Mouse (Mus musculus) embryonic facial prominence, embryonic 13.5 days (tissue): Measurements from ENCODE around the gene Ifne. TPM values are rescaled to one million over a fixed set of nuclear protein-coding genes. Genes with fewer than 3 reads are reported as not detected.
"Not testable (repeated sequence)": the region's sequence is repeated elsewhere in the genome, so short reads cannot be mapped to it uniquely, and the experiment has no call there.

Experiments used
- ATAC-seq: fragments of 200-750 bp; cut with Nextera tagmentation; 2 replicates; pipeline ENCODE4 v1.8.0; 2017; ENCODE audit warnings: low read depth; ENCODE audit not compliant: insufficient number of reproducible peaks, insufficient read depth, low FRiP score, low TSS enrichment
- H3K27ac ChIP-seq: fragments of 300-500 bp; sonication (generic); 2 replicates; pipeline ENCODE4 v1.5.1; 2015; ENCODE audit warnings: moderate library complexity, mild to moderate bottlenecking, inconsistent platforms
- H3K27me3 ChIP-seq: fragments of 300-500 bp; sonication (generic); 2 replicates; pipeline ENCODE4 v1.6.1; 2015; ENCODE audit warnings: mild to moderate bottlenecking, inconsistent platforms
- H3K36me3 ChIP-seq: fragments of 300-500 bp; sonication (generic); 2 replicates; pipeline ENCODE4 v1.6.1; 2015; ENCODE audit warnings: mild to moderate bottlenecking, inconsistent platforms
- H3K4me1 ChIP-seq: fragments of 300-500 bp; sonication (generic); 2 replicates; pipeline ENCODE4 v1.6.1; 2015; ENCODE audit warnings: inconsistent platforms
- H3K4me2 ChIP-seq: fragments of 300-500 bp; sonication (generic); 2 replicates; pipeline ENCODE4 v1.6.1; 2015; ENCODE audit warnings: moderate library complexity, mild to moderate bottlenecking, inconsistent platforms
- H3K4me3 ChIP-seq: fragments of 300-500 bp; sonication (generic); 2 replicates; pipeline ENCODE4 v1.5.1; 2015; ENCODE audit warnings: mild to moderate bottlenecking, inconsistent platforms
- H3K9ac ChIP-seq: fragments of 300-500 bp; sonication (generic); 2 replicates; pipeline ENCODE4 v1.6.1; 2015; ENCODE audit warnings: mild to moderate bottlenecking, inconsistent platforms
- H3K9me3 ChIP-seq: fragments of 300-500 bp; sonication (generic); 2 replicates; pipeline ENCODE4 v1.6.1; 2016; ENCODE audit warnings: inconsistent platforms
- WGBS: fragments of 180-500 bp; shearing (Covaris S2); methylation state at CpG from one replicate; pipeline ENCODE4 v1.1.7; 2015; ENCODE audit warnings: mixed read lengths; 5-methylcytosine and 5-hydroxymethylcytosine counted together
- polyA plus RNA-seq: library from polyadenylated mRNA; unstranded; fragments of >200 nt; fragmentation: Nextera tagmentation; extraction: Ambion mirVana; gene quantifications from 2 replicates; pipeline ENCODE4 v1.2.1, GENCODE M21; 2015

Gene Ifne
- polyA plus RNA-seq, 1 experiment from 2014 or later, result not detected

- H3K4me1 ChIP-seq, result peaks cover 7% of the 10 kb centered on the region; the same call in 1 of the 2 replicates
- WGBS, result 34% methylated on average over 6 of the region's 6 CpGs
Observed at GRCm38 (mm10) chr4:88865011-88865569, 14.9 kb downstream of the Ifne start.

DNA sequence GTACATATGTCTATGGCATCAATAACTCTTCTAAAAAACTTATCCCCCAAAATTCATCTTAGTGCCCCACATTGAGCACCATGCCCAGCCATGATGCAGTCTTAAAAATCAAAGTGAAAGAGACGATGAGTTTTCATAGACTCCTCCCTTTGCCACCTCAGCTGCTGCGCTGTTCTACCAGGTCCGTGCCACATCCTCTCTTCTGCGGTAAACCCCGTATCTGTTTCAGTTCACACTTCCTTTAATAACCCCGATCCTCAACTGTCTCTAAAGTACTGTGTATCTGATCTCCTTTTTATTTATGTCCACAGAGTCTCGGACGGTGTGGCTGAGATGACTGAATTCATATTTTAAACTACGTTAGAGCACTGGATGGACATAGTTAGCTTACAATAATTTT is 15.4 kb downstream of the Ifne start:
- Histone ChIP-seq H3K9me3 (no peaks in the 10 kb centered on the region), H3K27ac (no peak overlapping the region), H3K4me1 (peaks cover 7% of the 10 kb centered on the region; the same call in 1 of the 2 replicates), H3K27me3 (peaks cover 34% of the 10 kb centered on the region), H3K9ac (no peak overlapping the region), H3K4me2 (no peak overlapping the region), H3K4me3 (no peak overlapping the region), H3K36me3 (no peaks in the 10 kb centered on the region)
- 62% methylated on average over 9 of the region's 9 CpGs for WGBS
- ATAC-seq, result no peak

More at GRCm38 (mm10) chr4:88865011-88865569, 14.9 kb downstream of the Ifne start:
- H3K9ac ChIP-seq, result no peak overlapping the region
- no peak overlapping the region for H3K4me2 ChIP-seq
- H3K9me3 ChIP-seq, result no peaks in the 10 kb centered on the region
- H3K27me3 ChIP-seq, result peaks cover 34% of the 10 kb centered on the region
- H3K36me3 ChIP-seq, result no peaks in the 10 kb centered on the region
- ATAC-seq, result no peak
- no peak overlapping the region for H3K27ac ChIP-seq
- no peak overlapping the region for H3K4me3 ChIP-seq

- WGBS, result 3% methylated on average over 7 of the region's 7 CpGs
- H3K36me3 ChIP-seq, result no peaks in the 10 kb centered on the region
- no peak overlapping the region for H3K9ac ChIP-seq
- no peak for ATAC-seq
- no peak overlapping the region for H3K4me2 ChIP-seq
- H3K9me3 ChIP-seq, result no peaks in the 10 kb centered on the region
- no peak overlapping the region for H3K27ac ChIP-seq
- peaks cover 31% of the 10 kb centered on the region for H3K27me3 ChIP-seq
- H3K4me1 ChIP-seq, result peaks cover 7% of the 10 kb centered on the region; the same call in 1 of the 2 replicates
- H3K4me3 ChIP-seq, result no peak overlapping the region
Observed at GRCm38 (mm10) chr4:88863309-88863708, 16.7 kb downstream of the Ifne start.

- Histone ChIP-seq H3K36me3 (no peaks in the 10 kb centered on the region), H3K4me3 (no peak overlapping the region), H3K27ac (no peak overlapping the region), H3K27me3 (peaks cover 11% of the 10 kb centered on the region), H3K9ac (no peak overlapping the region), H3K4me1 (peaks cover 5% of the 10 kb centered on the region; the same call in 1 of the 2 replicates), H3K4me2 (no peak overlapping the region), H3K9me3 (no peaks in the 10 kb centered on the region)
- ATAC-seq, result no peak
Observed at GRCm38 (mm10) chr4:88859214-88859613, 20.8 kb downstream of the Ifne start.

- H3K27me3 ChIP-seq, result no peaks in the 10 kb centered on the region
- WGBS, result 68% methylated on average over 4 of the region's 4 CpGs
- no peak for ATAC-seq
Observed at GRCm38 (mm10) chr4:88851026-88851763, 28.8 kb downstream of the Ifne start.

GRCm38 (mm10) chr4:88849698-88850097 is 30.3 kb downstream of the Ifne start, which contains the start of gene Ifna1:
Gene Ifna1, plus strand, starts transcription at chr4:88850087.
- no peak for ATAC-seq
- Histone ChIP-seq H3K9ac (no peak within 1 kb of the TSS), H3K4me1 (no peaks in the 10 kb centered on the region), H3K4me3 (no peak within 1 kb of the TSS), H3K36me3 (no peaks in the 10 kb centered on the region), H3K27me3 (no peaks in the 10 kb centered on the region), H3K4me2 (no peak within 1 kb of the TSS), H3K9me3 (no peaks in the 10 kb centered on the region), H3K27ac (no peak within 1 kb of the TSS)
- WGBS, result 70% methylated on average over 1 of the region's 1 CpGs

More at GRCm38 (mm10) chr4:88851026-88851763, 28.8 kb downstream of the Ifne start:
- Histone ChIP-seq H3K27ac (no peak overlapping the region), H3K4me2 (no peak overlapping the region), H3K4me1 (no peaks in the 10 kb centered on the region), H3K4me3 (no peak overlapping the region), H3K9me3 (no peaks in the 10 kb centered on the region), H3K36me3 (no peaks in the 10 kb centered on the region), H3K9ac (no peak overlapping the region)

GRCm38 (mm10) chr4:88845334-88845733 is 34.7 kb downstream of the Ifne start:
- Histone ChIP-seq H3K4me1 (no peaks in the 10 kb centered on the region), H3K27me3 (no peaks in the 10 kb centered on the region), H3K27ac (no peak overlapping the region), H3K9me3 (no peaks in the 10 kb centered on the region), H3K4me3 (no peak overlapping the region), H3K36me3 (no peaks in the 10 kb centered on the region), H3K4me2 (no peak overlapping the region), H3K9ac (no peak overlapping the region)
- no peak for ATAC-seq
- 30% methylated on average over 2 of the region's 2 CpGs for WGBS

- Histone ChIP-seq H3K4me2 (no peak within 1 kb of the TSS), H3K9ac (no peak within 1 kb of the TSS), H3K4me1 (no peaks in the 10 kb centered on the region), H3K27me3 (no peaks in the 10 kb centered on the region), H3K36me3 (no peaks in the 10 kb centered on the region), H3K9me3 (no peaks in the 10 kb centered on the region), H3K4me3 (no peak within 1 kb of the TSS), H3K27ac (no peak within 1 kb of the TSS)
- ATAC-seq, result no peak
- 34% methylated on average over 2 of the region's 2 CpGs for WGBS
Observed at GRCm38 (mm10) chr4:88841438-88841911, 38.5 kb downstream of the Ifne start, which contains the start of gene Ifna4. Gene Ifna4, plus strand, starts transcription at chr4:88841861.

GRCm38 (mm10) chr4:88840058-88840457 is 39.9 kb downstream of the Ifne start:
- Histone ChIP-seq H3K4me3 (no peak overlapping the region), H3K27me3 (no peaks in the 10 kb centered on the region), H3K4me2 (no peak overlapping the region), H3K27ac (no peak overlapping the region), H3K9me3 (no peaks in the 10 kb centered on the region), H3K9ac (no peak overlapping the region), H3K36me3 (no peaks in the 10 kb centered on the region), H3K4me1 (no peaks in the 10 kb centered on the region)
- no peak for ATAC-seq
- WGBS, result 70% methylated on average over 3 of the region's 3 CpGs

DNA sequence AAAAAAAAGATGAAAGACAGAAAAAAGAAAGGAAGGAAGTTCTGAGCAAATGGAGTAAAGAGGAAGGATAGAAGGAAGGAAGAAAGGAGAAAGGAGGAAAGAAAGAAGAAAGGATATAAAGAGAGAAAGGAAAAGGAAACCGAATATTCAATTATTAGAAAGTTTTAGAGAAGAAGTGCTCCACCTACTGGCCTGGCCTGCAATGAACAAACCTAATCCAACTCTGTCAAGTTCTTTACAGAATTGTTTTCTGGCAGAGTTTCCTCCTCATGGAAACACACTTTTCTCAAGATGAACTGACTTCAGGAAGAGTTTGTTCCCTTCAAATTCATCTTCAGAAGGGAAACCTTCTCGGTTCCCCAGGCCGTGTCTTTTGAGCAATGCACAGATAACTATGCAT is 41.2 kb downstream of the Ifne start:
- Histone ChIP-seq H3K9ac (no peak overlapping the region), H3K4me3 (no peak overlapping the region), H3K27ac (no peak overlapping the region), H3K4me2 (no peak overlapping the region), H3K36me3 (no peaks in the 10 kb centered on the region), H3K9me3 (no peaks in the 10 kb centered on the region), H3K4me1 (no peaks in the 10 kb centered on the region), H3K27me3 (no peaks in the 10 kb centered on the region)
- WGBS, result 47% methylated on average over 3 of the region's 3 CpGs
- ATAC-seq, result no peak

- WGBS, result 83% methylated on average over 1 of the region's 1 CpGs
- not testable (repeated sequence) for H3K9me3 ChIP-seq, H3K4me2 ChIP-seq, H3K9ac ChIP-seq, H3K4me1 ChIP-seq, H3K36me3 ChIP-seq, H3K4me3 ChIP-seq, H3K27me3 ChIP-seq, ATAC-seq, H3K27ac ChIP-seq
Observed at GRCm38 (mm10) chr4:88835225-88835624, 44.8 kb downstream of the Ifne start, which contains the start of gene Ifna5. Gene Ifna5, plus strand, starts transcription at chr4:88835525.

DNA sequence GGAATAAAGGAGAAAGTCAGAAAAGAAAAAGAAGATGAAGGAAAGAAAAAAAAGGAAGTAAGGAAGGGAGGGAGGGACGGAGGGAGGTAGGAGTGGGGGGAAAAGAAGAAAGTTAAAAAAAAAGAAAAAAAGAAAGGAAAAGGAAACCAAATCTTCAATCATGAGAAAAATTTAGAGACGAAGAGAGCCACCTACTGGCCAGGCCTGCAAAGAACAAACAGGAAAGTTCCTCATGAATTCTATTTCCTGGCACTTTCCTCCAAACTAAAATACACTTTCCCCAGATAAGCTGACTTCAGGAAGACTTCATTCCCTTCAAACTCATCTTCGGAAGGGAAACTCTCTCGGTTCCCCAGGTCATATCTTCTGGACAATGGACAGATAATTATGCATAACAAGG is 49.5 kb downstream of the Ifne start:
- no peak overlapping the region for H3K9ac ChIP-seq
- H3K9me3 ChIP-seq, result no peaks in the 10 kb centered on the region
- ATAC-seq, result no peak
- no peak overlapping the region for H3K4me2 ChIP-seq
- H3K27me3 ChIP-seq, result no peaks in the 10 kb centered on the region
- no peaks in the 10 kb centered on the region for H3K4me1 ChIP-seq
- no peak overlapping the region for H3K4me3 ChIP-seq
- H3K27ac ChIP-seq, result no peak overlapping the region
- H3K36me3 ChIP-seq, result no peaks in the 10 kb centered on the region
- 25% methylated on average over 4 of the region's 4 CpGs for WGBS
